Comparison of ENCODE assay signal across 9 mouse cellular contexts in genomic region chr3:101667186-101667585, GRCm38 (mm10).
DNase-seq lines count a peak whose midpoint lies in the region; ATAC-seq and TF ChIP-seq lines count a peak whose summit lies in the region.
"Had no signal": no experiment of that assay in that cellular context is flagged by ENCODE, and none has a peak within 500 bp of the region (broad histone marks: within the 10 kb centered on the region; RNA-seq: fewer than 3 reads in every experiment).

No protein-coding gene starts in this region.

- H3K4me3 ChIP-seq in neural tube, embryonic 12.5 days, result no peak overlapping the region
- no peak overlapping the region for H3K4me3 ChIP-seq in kidney, embryonic 14.5 days (ENCODE audit: low read length)
- no peak overlapping the region for H3K4me3 ChIP-seq in lung, embryonic 14.5 days (ENCODE audit: low read depth, low read length)
- peak overlapping the region; percentile 9; the same call in 1 of the 2 replicates for H3K4me3 ChIP-seq in stomach, embryonic 16.5 days (replicated peaks; ENCODE audit: low read length)

- WGBS in neural tube, embryonic 12.5 days, result 27% methylated on average over 4 of the region's 4 CpGs
- 29% methylated on average over 4 of the region's 4 CpGs for WGBS in kidney, embryonic 14.5 days
- WGBS in lung, embryonic 14.5 days, result 46% methylated on average over 4 of the region's 4 CpGs
- WGBS in stomach, embryonic 16.5 days, result 47% methylated on average over 4 of the region's 4 CpGs

- H3K9ac ChIP-seq in neural tube, embryonic 12.5 days, result no peak overlapping the region
- H3K9ac ChIP-seq in kidney, embryonic 14.5 days (ENCODE audit: low read depth, low read length), result no peak overlapping the region
- H3K9ac ChIP-seq in lung, embryonic 14.5 days, result no peak overlapping the region
- H3K9ac ChIP-seq in stomach, embryonic 16.5 days (ENCODE audit: low read length), result peak overlapping the region; percentile 58

- H3K36me3 ChIP-seq in neural tube, embryonic 12.5 days, result no peaks in the 10 kb centered on the region
- no peaks in the 10 kb centered on the region for H3K36me3 ChIP-seq in kidney, embryonic 14.5 days (ENCODE audit: control insufficient read depth, insufficient read depth, low read length)
- H3K36me3 ChIP-seq in lung, embryonic 14.5 days (ENCODE audit: insufficient read depth), result no peaks in the 10 kb centered on the region
- no peaks in the 10 kb centered on the region for H3K36me3 ChIP-seq in stomach, embryonic 16.5 days (ENCODE audit: control insufficient read depth, insufficient read depth, low read length)

- 0 out of 2 replicates have a peak overlapping the region, but pooled peaks have one; percentile 1 for H3K4me2 ChIP-seq in neural tube, embryonic 12.5 days (replicated peaks)
- peak overlapping the region; percentile 24; the same call in 1 of the 2 replicates for H3K4me2 ChIP-seq in kidney, embryonic 14.5 days (replicated peaks; ENCODE audit: low read depth, low read length)
- peak overlapping the region; percentile 13 for H3K4me2 ChIP-seq in lung, embryonic 14.5 days
- peak overlapping the region; percentile 42 for H3K4me2 ChIP-seq in stomach, embryonic 16.5 days (ENCODE audit: low read depth, low read length)

- H3K9me3 ChIP-seq in neural tube, embryonic 12.5 days, result no peaks in the 10 kb centered on the region
- H3K9me3 ChIP-seq in kidney, embryonic 14.5 days (ENCODE audit: control insufficient read depth, low read length), result no peaks in the 10 kb centered on the region
- no peaks in the 10 kb centered on the region for H3K9me3 ChIP-seq in lung, embryonic 14.5 days (ENCODE audit: low read depth, low read length)
- no peaks in the 10 kb centered on the region for H3K9me3 ChIP-seq in stomach, embryonic 16.5 days (replicated peaks; ENCODE audit: control insufficient read depth, low read length)

- no peak for ATAC-seq in neural tube, embryonic 12.5 days (ENCODE audit: low FRiP score, low read depth)
- ATAC-seq in kidney, embryonic 14.5 days (ENCODE audit: low FRiP score, low TSS enrichment), result peak; percentile 71; the same call in 1 of the 2 replicates
- ATAC-seq in lung, embryonic 14.5 days (ENCODE audit: insufficient read depth), result peak; percentile 88
- peak; percentile 93 for ATAC-seq in stomach, embryonic 16.5 days (ENCODE audit: insufficient read depth, low FRiP score)
- ATAC-seq in erythroblast, adult 5-6 weeks (replicated peaks; ENCODE audit: low FRiP score, poor library complexity, severe bottlenecking), result no peak
- ATAC-seq in cerebellum, adult (ENCODE audit: insufficient number of reproducible peaks, low FRiP score, low TSS enrichment), result no peak

- H3K4me1 ChIP-seq in neural tube, embryonic 12.5 days, result peaks cover 8% of the 10 kb centered on the region
- no peaks in the 10 kb centered on the region for H3K4me1 ChIP-seq in kidney, embryonic 14.5 days (ENCODE audit: control insufficient read depth, insufficient read depth, low read length)
- peaks cover 3% of the 10 kb centered on the region; the same call in 1 of the 2 replicates for H3K4me1 ChIP-seq in lung, embryonic 14.5 days (ENCODE audit: insufficient read depth)
- peaks cover 5% of the 10 kb centered on the region; the same call in 1 of the 2 replicates for H3K4me1 ChIP-seq in stomach, embryonic 16.5 days (ENCODE audit: control insufficient read depth, insufficient read depth, low read length)

- no peaks in the 10 kb centered on the region for H3K27me3 ChIP-seq in neural tube, embryonic 12.5 days (replicated peaks)
- H3K27me3 ChIP-seq in kidney, embryonic 14.5 days (ENCODE audit: control insufficient read depth, insufficient read depth, low read length), result no peaks in the 10 kb centered on the region
- H3K27me3 ChIP-seq in lung, embryonic 14.5 days (ENCODE audit: insufficient read depth, low read length), result no peaks in the 10 kb centered on the region
- H3K27me3 ChIP-seq in stomach, embryonic 16.5 days (ENCODE audit: control insufficient read depth, insufficient read depth, low read length), result no peaks in the 10 kb centered on the region

- DNase-seq in neural tube, embryonic 10.5 days (ENCODE audit: extremely low spot score, low spot score), result no peak
- peak; percentile 73 for DNase-seq in lung, embryonic 14.5 days
- DNase-seq in right cerebral cortex, postnatal 4 days, result no peak
- DNase-seq: gastrocnemius, postnatal 14 days had no signal

- no peak for TF ChIP-seq CTCF in lung, embryonic 14.5 days (IDR thresholded peaks at IDR 0.05; ENCODE audit: low read depth)

- H3K27ac ChIP-seq in neural tube, embryonic 12.5 days, result no peak overlapping the region
- peak overlapping the region; percentile 78 for H3K27ac ChIP-seq in kidney, embryonic 14.5 days (ENCODE audit: low read depth, low read length)
- H3K27ac ChIP-seq in lung, embryonic 14.5 days (ENCODE audit: low read depth), result peak overlapping the region; percentile 82
- H3K27ac ChIP-seq in stomach, embryonic 16.5 days (ENCODE audit: low read length), result peak overlapping the region; percentile 97

Comparison
In these comparisons a context has a peak if more than half of its experiments do, and no peak if none do; other contexts are left out.
1. ATAC-seq: peak in kidney, embryonic 14.5 days (single experiment), lung, embryonic 14.5 days (single experiment) and stomach, embryonic 16.5 days (single experiment); none in neural tube, embryonic 12.5 days (single experiment), erythroblast, adult 5-6 weeks (single experiment) and cerebellum, adult (single experiment).
2. Peak in every context shown above with its lines, with median percentiles within 50 percentile points of each other: H3K4me2 ChIP-seq.